Mouse (Mus musculus): Measurements from ENCODE around the gene Creb3l2.

DNA sequence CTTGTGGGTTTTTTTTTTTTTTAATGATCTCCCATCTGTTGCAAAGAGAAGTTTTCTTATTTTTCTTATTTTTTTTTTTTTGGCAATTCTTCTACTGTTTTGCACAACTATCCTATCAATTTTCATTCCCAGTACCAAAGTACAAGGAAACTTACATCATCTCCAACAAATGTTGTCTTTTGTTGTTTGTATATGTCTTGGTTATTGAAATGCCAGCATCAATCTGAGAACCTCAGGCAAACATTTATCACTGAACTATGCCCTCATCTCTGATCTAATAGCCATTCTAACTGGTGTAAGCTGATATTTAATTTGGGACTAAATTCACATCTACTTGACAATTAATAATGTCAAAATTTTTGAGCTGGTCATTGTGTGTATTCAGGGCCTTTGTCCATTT is 38.1 kb upstream of the Creb3l2 start:
- no peak for TF ChIP-seq CTCF (IDR thresholded peaks at IDR 0.05; ENCODE audit: control insufficient read depth, insufficient read depth, insufficient read length)
- no peak for TF ChIP-seq USF1 (IDR thresholded peaks at IDR 0.05; ENCODE audit: low read depth)
- no peak for TF ChIP-seq CEBPB (IDR thresholded peaks at IDR 0.05; ENCODE audit: low read depth)
- TF ChIP-seq MAX (IDR thresholded peaks at IDR 0.05): no peak
